Mouse (Mus musculus): ENCODE results near the gene St6galnac4. TPM values are rescaled to one million over a fixed set of nuclear protein-coding genes. Genes with fewer than 3 reads are reported as not detected.

Gene St6galnac4
- polyA plus RNA-seq, 1 experiment from 2014 or later, result 30.1 TPM

DNA sequence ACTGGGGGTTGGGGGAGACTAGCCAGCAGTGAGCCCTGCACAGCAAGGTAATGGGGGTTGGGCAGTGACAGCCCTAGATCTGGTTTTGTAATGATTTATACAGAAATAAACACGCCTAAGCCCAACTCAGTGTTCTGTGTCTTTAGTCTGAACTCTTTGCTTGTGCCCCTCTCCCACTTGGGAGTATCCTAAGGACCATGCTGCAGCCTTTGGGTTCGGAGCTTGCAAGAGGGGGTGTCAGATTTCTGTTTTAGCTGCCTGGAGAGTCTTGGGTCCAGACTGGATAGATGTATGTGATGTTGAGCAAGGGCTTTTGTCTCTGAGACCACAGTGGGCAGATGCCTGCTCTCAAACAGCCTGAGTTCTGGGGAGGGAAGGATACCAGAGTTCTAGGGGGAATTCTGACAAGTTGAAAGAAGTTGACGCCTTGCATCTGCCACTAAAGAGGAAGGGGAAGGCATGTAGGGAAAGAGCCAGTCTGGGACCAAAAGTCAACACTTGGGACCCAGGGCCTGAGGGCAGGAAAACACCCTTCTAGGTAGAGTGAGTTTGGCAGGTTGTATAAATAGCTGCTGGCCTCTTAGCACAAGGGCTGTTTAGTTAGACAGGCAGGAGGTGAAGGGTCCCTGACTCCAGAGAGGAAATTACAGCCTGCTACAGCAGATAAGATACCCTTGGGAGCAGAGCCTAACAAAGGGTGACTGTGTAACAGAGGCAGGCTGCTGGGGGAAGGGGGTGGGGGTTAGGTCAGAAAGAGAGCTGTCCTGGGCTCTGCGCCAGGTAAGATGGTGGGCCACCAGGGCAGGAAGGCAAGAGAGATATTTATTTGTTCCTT lies 34.0 kb downstream of the St6galnac4 start:
- no peak overlapping the region for H3K4me3 ChIP-seq (ENCODE audit: inconsistent target)

DNA sequence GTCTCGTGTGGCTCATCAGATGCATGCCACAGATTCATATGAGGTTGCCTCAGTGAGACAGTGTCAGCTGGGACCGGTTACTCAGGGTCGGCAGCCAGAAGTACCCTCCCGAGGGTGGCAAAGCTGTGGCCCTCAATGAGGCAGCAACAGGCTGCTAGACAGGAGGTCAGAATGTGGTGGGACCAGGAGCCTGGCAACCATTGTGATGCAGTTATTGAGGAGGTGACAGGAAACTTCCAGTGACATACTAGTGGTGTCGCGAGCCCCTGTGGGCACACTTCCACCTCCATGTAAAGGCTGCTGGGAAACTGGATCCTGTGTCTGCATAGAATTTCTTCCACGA lies 34.6 kb downstream of the St6galnac4 start, which contains the start of gene Ak1:
Ak1 (plus strand) TSS at position 242 of the 343 bp plus-strand sequence.
- WGBS (ENCODE audit: missing documents), result 68% methylated on average over 7 of the region's 7 CpGs
- H3K36me3 ChIP-seq (ENCODE audit: inconsistent target), result peaks cover 36% of the 10 kb centered on the region
- H3K79me2 ChIP-seq (ENCODE audit: inconsistent target), result no peaks in the 10 kb centered on the region
- H3K27ac ChIP-seq, result no peak within 1 kb of the TSS
- no peak within 1 kb of the TSS for H3K4me3 ChIP-seq (ENCODE audit: inconsistent target)

More for the DNA sequence above, 34.0 kb downstream of the St6galnac4 start:
- no peaks in the 10 kb centered on the region for H3K79me2 ChIP-seq (ENCODE audit: inconsistent target)
- WGBS (ENCODE audit: missing documents), result 81% methylated on average over 4 of the region's 4 CpGs
- H3K36me3 ChIP-seq (ENCODE audit: inconsistent target), result peaks cover 41% of the 10 kb centered on the region
- H3K27ac ChIP-seq, result no peak overlapping the region

DNA sequence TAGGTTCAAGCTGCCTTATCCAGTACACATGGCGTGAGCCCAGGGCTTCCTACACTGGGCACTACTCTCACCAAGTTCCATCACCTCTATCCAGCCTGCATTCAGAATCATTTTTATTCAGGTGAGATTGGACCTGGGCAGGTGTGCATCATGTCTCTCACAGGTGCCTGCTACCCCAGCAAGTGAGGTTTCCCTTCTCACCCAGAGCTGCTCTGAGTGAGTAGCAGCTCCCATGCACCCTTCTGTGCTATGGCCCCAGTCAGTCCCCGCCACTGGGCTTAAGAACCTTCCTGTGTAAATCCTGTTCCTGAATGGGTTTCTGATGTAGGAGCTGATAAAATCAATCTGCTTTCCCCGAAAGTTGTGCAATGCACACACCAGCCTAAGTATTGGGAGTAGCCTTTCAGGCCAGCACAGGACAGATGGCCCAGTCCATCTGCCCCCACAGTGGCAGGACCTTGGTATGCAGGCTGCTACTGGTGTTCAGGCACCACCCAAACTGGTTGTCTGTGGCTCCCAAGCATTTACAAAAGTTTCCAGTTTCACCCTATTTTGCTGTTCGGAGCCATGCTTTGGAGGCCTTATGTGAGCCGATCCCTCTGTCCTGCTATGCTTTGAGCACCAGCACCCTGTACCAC lies 37.3 kb downstream of the St6galnac4 start:
- WGBS (ENCODE audit: missing documents), result 87% methylated on average over 5 of the region's 5 CpGs

DNA sequence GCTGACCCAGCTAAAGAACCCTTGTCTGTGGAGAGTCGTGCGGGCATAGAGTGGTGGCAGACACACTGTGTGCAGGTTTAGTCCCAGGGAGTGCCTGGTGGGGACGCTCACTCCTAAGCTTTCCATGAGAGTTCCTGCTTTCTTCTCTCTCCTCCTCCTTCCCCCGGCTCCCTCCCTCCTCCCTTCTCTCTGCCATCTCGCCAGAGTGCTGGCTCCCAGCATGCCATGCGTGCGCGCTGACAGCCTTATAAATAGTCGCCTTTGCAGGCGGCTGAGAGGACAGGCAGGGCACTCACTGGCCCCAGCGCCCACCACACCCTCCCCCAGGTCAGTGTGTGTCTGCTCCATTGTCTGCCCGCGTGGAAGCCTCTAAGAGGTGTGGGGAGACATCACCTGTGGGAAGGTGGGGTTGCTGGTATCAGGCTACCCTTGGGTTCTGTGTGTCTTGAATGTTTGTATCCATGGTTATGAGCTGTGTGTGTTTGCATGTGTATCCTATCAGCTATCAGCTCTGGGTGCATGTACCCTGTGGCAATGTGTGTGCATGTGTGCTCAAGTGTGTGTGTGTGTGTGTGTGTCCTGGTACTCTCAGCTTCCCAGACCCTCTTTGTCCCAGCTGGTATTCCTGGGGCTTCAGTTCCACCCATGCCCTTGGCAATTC lies 38.4 kb downstream of the St6galnac4 start:
- Histone ChIP-seq H3K79me2 (ENCODE audit: inconsistent target) (no peaks in the 10 kb centered on the region), H3K4me3 (ENCODE audit: inconsistent target) (peak overlapping the region; percentile 3; the same call in 1 of the 2 replicates), H3K27ac (no peak overlapping the region), H3K36me3 (ENCODE audit: inconsistent target) (no peaks in the 10 kb centered on the region)
- 18% methylated on average over 13 of the region's 13 CpGs for WGBS (ENCODE audit: missing documents)

More for the DNA sequence above, 37.3 kb downstream of the St6galnac4 start:
- Histone ChIP-seq H3K36me3 (ENCODE audit: inconsistent target) (peaks cover 8% of the 10 kb centered on the region; the same call in 1 of the 2 replicates), H3K79me2 (ENCODE audit: inconsistent target) (no peaks in the 10 kb centered on the region), H3K27ac (no peak overlapping the region), H3K4me3 (ENCODE audit: inconsistent target) (no peak overlapping the region)

DNA sequence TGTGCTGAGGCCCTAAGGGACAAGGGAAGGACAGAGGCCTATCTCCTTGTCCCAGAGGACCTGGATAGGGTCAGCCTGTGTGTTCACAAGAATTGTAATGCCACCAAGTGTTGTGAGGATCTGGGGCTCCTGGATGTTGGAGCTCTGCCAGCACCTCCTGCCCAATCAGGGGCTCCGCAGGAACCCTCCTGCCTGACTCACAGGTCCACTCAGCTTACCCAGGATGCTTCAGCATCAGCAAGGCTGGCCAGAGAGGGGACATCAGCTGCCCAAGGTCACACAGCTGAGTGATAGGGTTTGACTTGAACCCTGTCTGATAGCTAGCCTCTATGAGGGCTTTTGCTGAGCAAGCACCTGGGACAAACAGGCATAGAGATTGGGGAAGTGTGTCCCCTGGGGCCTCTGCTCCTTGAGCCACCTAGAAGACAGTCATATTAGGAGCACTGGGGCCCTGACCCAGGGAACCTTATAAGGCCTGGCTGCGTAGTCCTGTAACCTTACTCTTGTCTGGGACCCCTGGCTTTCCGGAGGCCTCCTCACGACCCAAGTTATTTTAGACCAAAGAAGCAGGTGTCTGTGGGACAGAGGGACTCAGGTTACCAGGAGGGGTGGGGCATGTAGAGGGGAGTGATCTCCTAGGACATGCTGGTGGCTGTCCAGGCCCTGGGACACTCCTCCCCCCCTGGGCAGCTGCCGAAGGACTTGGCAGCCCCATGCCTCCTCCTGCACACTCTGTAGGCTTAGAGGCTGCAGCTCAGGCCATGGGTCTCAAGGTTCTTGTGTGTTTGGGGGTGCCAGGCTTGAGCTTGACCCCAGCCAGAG lies 39.2 kb downstream of the St6galnac4 start:
- H3K4me3 ChIP-seq (ENCODE audit: inconsistent target), result no peak overlapping the region; the same call in 1 of the 2 replicates
- 59% methylated on average over 5 of the region's 5 CpGs for WGBS (ENCODE audit: missing documents)

DNA sequence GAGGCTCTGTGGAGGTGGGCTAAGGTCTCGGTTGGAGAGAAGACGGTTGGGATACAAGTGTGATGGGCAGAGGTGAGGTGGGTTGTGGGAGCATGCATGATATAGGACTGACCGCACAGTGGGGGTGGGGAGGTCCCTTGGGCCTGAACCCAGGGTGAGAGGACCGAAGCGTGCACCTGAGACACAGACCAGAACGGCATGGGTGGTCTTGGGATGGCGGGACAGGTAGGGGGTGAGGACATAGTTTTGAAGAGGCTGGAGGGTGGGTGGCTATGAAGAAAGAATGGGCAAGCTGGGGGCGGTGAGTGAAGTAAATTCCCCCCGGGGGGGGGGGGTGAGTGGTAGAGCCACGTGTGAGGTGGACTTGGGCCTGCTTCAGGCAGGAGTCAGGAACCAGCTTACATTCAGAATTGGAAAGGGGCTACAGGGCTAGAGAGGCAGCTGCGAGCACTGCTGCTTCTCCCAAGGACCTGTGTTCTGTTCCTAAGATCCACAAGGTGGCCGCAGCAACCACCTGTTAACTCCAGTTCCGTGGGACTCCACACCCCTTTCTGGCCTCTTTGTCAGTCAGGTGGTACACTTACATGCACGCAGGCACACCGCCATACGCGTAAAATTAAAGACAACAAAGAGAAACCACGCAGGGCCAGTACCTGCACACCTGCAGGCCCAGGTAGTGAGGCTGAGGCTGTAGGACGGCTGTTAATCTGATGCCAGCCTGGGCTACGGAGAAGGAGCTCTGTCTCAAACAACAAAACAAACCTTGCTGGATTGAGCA lies 40.6 kb downstream of the St6galnac4 start:
- H3K4me3 ChIP-seq (ENCODE audit: inconsistent target), result no peak overlapping the region

More for the DNA sequence above, 39.2 kb downstream of the St6galnac4 start:
- H3K36me3 ChIP-seq (ENCODE audit: inconsistent target), result no peaks in the 10 kb centered on the region
- H3K27ac ChIP-seq, result no peak overlapping the region
- no peaks in the 10 kb centered on the region for H3K79me2 ChIP-seq (ENCODE audit: inconsistent target)

DNA sequence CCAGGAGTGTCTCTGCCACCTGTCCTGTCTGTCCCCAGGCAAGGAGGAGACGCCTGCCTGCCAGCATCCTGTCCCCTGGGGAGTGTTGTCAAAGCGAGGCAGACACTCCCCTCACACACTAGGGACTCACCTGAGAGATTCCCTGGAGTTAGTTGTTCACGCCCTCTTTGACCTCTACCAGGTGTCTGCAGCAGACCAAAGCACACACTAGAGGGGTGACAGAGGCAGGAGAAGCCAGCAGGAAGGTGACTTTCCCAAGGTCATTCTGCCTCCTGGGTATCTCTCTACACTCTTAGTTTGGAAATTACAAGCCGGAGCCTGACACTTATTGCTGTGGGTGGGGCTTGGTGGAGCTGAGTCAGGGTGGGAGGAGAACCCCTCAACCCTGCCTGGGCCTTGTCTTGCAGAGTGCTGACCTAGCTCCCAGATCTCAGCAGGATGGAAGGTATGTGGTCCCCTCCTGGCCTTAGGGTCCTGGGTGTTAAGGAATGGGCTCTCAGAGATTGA lies 41.2 kb downstream of the St6galnac4 start:
- H3K27ac ChIP-seq, result no peak overlapping the region

More for the DNA sequence above, 40.6 kb downstream of the St6galnac4 start:
- H3K27ac ChIP-seq, result no peak overlapping the region
- 90% methylated on average over 19 of the region's 20 CpGs for WGBS (ENCODE audit: missing documents)
- H3K79me2 ChIP-seq (ENCODE audit: inconsistent target), result no peaks in the 10 kb centered on the region
- no peaks in the 10 kb centered on the region for H3K36me3 ChIP-seq (ENCODE audit: inconsistent target)

DNA sequence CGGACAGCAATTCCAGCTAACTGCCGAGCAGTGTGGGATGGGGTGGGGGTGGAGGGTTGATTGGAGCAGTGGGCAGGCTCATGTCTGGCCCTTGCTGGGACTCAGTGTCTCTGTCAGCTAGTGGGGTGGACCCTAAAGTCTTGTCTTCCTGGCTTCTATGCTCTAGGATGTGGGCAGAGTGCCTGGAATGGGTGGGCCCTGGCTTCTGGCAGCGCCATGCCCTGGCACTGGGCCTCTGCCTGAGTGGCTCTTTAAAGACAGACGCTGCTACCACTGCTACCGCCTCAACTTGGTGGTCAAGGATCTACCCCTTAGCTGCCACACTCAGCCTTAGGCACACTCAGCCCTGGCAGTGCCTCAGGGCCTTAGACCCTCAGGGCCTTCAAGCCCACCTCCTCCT lies 41.8 kb downstream of the St6galnac4 start:
- 94% methylated on average over 3 of the region's 5 CpGs for WGBS (ENCODE audit: missing documents)
- no peak overlapping the region for H3K4me3 ChIP-seq (ENCODE audit: inconsistent target)
- H3K36me3 ChIP-seq (ENCODE audit: inconsistent target), result no peaks in the 10 kb centered on the region
- no peaks in the 10 kb centered on the region for H3K79me2 ChIP-seq (ENCODE audit: inconsistent target)
- H3K27ac ChIP-seq, result no peak overlapping the region

More for the DNA sequence above, 41.2 kb downstream of the St6galnac4 start:
- 89% methylated on average over 4 of the region's 4 CpGs for WGBS (ENCODE audit: missing documents)
- Histone ChIP-seq H3K36me3 (ENCODE audit: inconsistent target) (no peaks in the 10 kb centered on the region), H3K4me3 (ENCODE audit: inconsistent target) (no peak overlapping the region), H3K79me2 (ENCODE audit: inconsistent target) (no peaks in the 10 kb centered on the region)

DNA sequence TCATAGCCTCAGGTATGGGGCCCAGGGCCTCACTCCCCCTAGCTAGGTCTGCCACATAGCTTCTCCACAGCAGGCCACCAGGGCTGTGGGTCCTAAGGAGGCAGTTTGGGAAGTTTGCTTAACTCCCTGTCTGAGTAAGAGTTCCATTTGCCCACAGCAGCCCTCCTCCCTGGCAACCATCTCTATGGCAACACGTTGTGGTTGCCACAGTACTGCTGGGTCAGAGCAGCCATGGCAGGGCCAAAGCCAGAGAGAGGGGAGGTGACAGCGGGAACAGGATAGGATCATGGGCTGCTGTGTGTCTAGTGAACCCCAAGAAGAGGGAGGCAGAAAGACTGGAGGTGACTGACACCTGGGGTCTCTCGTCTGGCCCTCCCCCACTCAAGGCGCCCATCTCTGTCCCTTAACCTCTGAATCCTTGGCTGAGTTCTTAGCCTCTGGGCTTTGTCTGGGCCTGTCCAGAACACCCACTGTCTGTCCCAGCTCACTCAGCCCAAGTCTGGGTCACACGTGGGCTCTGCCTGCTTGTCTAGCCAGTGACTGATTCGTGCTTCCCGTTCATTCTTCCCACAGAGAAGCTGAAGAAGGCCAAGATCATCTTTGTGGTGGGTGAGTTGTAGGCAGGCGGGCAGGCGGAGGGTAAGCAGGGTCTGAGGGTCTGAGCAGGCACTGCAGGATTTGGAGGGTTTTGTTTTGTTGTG lies 42.5 kb downstream of the St6galnac4 start:
- Histone ChIP-seq H3K4me3 (ENCODE audit: inconsistent target) (no peak overlapping the region), H3K36me3 (ENCODE audit: inconsistent target) (no peaks in the 10 kb centered on the region), H3K79me2 (ENCODE audit: inconsistent target) (no peaks in the 10 kb centered on the region), H3K27ac (no peak overlapping the region)
- 68% methylated on average over 9 of the region's 9 CpGs for WGBS (ENCODE audit: missing documents)

DNA sequence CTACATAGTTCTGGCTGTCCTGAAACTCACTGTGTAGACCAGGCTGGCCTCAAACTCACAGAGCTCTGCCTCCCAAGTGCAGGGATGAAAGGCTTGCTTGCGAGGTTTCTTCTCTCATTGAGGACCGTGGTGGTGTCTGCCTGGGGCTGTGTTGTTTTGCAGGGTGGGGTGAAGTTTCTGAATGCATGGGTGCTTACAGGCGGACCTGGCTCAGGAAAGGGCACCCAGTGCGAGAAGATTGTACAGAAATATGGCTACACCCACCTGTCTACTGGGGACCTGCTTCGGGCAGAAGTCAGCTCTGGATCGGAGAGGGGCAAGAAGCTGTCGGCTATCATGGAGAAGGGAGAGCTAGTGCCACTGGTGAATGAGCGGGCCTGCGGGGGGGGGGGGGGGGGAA lies 43.1 kb downstream of the St6galnac4 start:
- no peaks in the 10 kb centered on the region for H3K36me3 ChIP-seq (ENCODE audit: inconsistent target)
- 97% methylated on average over 8 of the region's 9 CpGs for WGBS (ENCODE audit: missing documents)
- no peak overlapping the region for H3K27ac ChIP-seq
- H3K79me2 ChIP-seq (ENCODE audit: inconsistent target), result no peaks in the 10 kb centered on the region
- no peak overlapping the region for H3K4me3 ChIP-seq (ENCODE audit: inconsistent target)

DNA sequence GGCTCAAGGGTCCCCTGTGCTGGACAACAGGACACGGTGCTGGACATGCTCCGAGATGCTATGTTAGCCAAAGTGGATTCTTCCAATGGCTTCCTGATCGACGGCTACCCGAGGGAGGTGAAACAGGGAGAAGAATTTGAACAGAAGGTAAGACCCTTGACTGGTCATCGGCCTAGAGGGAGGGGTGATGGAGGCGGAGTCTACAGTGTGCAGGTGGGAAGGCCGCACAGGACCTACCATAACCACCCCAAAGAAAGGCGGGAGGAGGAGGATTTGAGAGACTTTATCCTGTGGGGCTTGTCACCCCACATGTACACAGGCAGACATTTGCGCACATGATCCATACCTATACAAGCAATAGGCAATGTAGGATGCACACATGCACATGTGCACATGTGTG lies 44.2 kb downstream of the St6galnac4 start:
- WGBS (ENCODE audit: missing documents), result 89% methylated on average over 10 of the region's 10 CpGs
- H3K79me2 ChIP-seq (ENCODE audit: inconsistent target), result no peaks in the 10 kb centered on the region
- H3K27ac ChIP-seq, result no peak overlapping the region
- H3K36me3 ChIP-seq (ENCODE audit: inconsistent target), result no peaks in the 10 kb centered on the region
- no peak overlapping the region for H3K4me3 ChIP-seq (ENCODE audit: inconsistent target)

DNA sequence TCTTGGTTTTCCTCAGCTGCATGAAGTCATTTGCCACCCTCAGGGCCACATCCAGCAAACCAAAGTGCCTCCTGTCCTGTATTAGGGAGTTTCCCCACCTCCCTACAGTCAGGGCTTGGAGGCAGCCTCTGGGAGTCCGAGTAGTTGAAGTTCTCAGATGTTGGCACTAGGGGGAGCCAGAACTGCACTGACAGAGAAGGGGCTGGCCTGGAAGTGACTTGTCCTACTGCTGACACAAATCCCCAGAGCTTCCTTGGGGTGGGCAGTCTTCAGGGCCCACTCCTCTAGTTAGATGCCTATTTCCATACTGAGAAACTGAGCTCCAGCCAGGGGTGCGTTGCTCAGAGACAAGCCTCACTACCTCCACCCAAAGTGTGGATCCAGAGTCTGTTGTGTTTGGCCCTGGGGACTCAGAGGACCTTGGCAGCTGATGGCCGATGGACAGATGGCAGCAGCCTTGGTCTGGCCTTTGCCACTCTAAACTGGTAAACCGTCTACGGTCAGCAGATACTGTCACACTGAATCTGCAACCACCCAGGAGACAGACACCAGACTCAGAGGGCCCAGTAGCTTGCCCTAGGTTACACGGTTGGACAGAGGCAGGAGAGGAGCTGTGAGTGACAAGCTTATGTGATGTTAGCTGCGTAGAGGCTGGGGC lies 45.0 kb downstream of the St6galnac4 start:
- no peaks in the 10 kb centered on the region for H3K36me3 ChIP-seq (ENCODE audit: inconsistent target)
- 46% methylated on average over 7 of the region's 7 CpGs for WGBS (ENCODE audit: missing documents)
- H3K79me2 ChIP-seq (ENCODE audit: inconsistent target), result no peaks in the 10 kb centered on the region
- no peak overlapping the region for H3K4me3 ChIP-seq (ENCODE audit: inconsistent target)
- H3K27ac ChIP-seq, result no peak overlapping the region
